Mouse (Mus musculus) cerebellum, adult 9-10 months (tissue): Measurements from ENCODE around the gene Chaf1a.
"Not testable (repeated sequence)": the region's sequence is repeated elsewhere in the genome, so short reads cannot be mapped to it uniquely, and the experiment has no call there.

Source experiments
- DNase-seq: peaks from one replicate; pipeline ENCODE4 v3.0.0; 2022

Chaf1a gene

GRCm38 (mm10) chr17:56092794-56093193 is 52.6 kb downstream of the Chaf1a start:
- DNase-seq, result no peak

GRCm38 (mm10) chr17:56096883-56097282 is 56.6 kb downstream of the Chaf1a start:
- no peak for DNase-seq

- DNase-seq, result no peak
Observed at GRCm38 (mm10) chr17:56098180-56098579, 57.9 kb downstream of the Chaf1a start.

- DNase-seq, result no peak
Observed at GRCm38 (mm10) chr17:56098711-56099572, 58.7 kb downstream of the Chaf1a start.

- DNase-seq, result no peak
Observed at GRCm38 (mm10) chr17:56100811-56101210, 60.6 kb downstream of the Chaf1a start.

- no peak for DNase-seq
Observed at GRCm38 (mm10) chr17:56102158-56102557, 61.9 kb downstream of the Chaf1a start.

- no peak for DNase-seq
Observed at GRCm38 (mm10) chr17:56102927-56103326, 62.7 kb downstream of the Chaf1a start.

- DNase-seq, result no peak
Observed at GRCm38 (mm10) chr17:56103465-56104285, 63.4 kb downstream of the Chaf1a start.

- not testable (repeated sequence) for DNase-seq
Observed at GRCm38 (mm10) chr17:56104821-56105220, 64.6 kb downstream of the Chaf1a start.

- DNase-seq, result not testable (repeated sequence)
Observed at GRCm38 (mm10) chr17:56106436-56106835, 66.2 kb downstream of the Chaf1a start.

- no peak for DNase-seq
Observed at GRCm38 (mm10) chr17:56106981-56107380, 66.7 kb downstream of the Chaf1a start.

- DNase-seq, result no peak
Observed at GRCm38 (mm10) chr17:56107736-56108135, 67.5 kb downstream of the Chaf1a start.

- DNase-seq, result no peak
Observed at GRCm38 (mm10) chr17:56108334-56109044, 68.2 kb downstream of the Chaf1a start.

- no peak for DNase-seq
Observed at GRCm38 (mm10) chr17:56109219-56110051, 69.2 kb downstream of the Chaf1a start, which contains the start of gene Plin4. TSS of gene Plin4 (minus strand) at chr17:56109803.

GRCm38 (mm10) chr17:56110571-56110970 is 70.3 kb downstream of the Chaf1a start:
- no peak for DNase-seq

- DNase-seq, result no peak
Observed at GRCm38 (mm10) chr17:56111021-56111420, 70.8 kb downstream of the Chaf1a start.

- peak; percentile 81 for DNase-seq
Observed at GRCm38 (mm10) chr17:56111864-56112263, 71.6 kb downstream of the Chaf1a start.

- DNase-seq, result no peak
Observed at GRCm38 (mm10) chr17:56112743-56113142, 72.5 kb downstream of the Chaf1a start.

GRCm38 (mm10) chr17:56116193-56116592 is 76.0 kb downstream of the Chaf1a start:
- DNase-seq, result no peak

- DNase-seq, result no peak
Observed at GRCm38 (mm10) chr17:56117251-56117710, 77.0 kb downstream of the Chaf1a start, which contains the start of gene Plin5. TSS of gene Plin5 (minus strand) at chr17:56117596.

- no peak for DNase-seq
Observed at GRCm38 (mm10) chr17:56119431-56119830, 79.2 kb downstream of the Chaf1a start.
